Mouse (Mus musculus) lung, adult 2 months (tissue): ENCODE results near the gene Nog.

Experiments
- CTCF ChIP-seq: fragments of 200-500 bp; IDR thresholded peaks from 2 replicates; pipeline ENCODE4 v1.5.1; 2011; ENCODE audit warnings: mild to moderate bottlenecking, low read length, control low read depth; ENCODE audit not compliant: insufficient read depth
- POLR2A ChIP-seq: fragments of 200-500 bp; IDR thresholded peaks from 2 replicates; pipeline ENCODE4 v1.6.1; 2011; ENCODE audit warnings: low read depth, mild to moderate bottlenecking, control low read depth, low read length, borderline replicate concordance; ENCODE audit errors: extremely low read depth

- TF ChIP-seq CTCF = 0 out of 2 replicates have a peak, but pooled peaks have one; percentile 5
- TF ChIP-seq POLR2A = no peak
Observed at GRCm38 (mm10) chr11:89298285-89299010, 3.7 kb downstream of the Nog start.
